ENCODE assay signal across 12 mouse cellular contexts in the genomic region with DNA sequence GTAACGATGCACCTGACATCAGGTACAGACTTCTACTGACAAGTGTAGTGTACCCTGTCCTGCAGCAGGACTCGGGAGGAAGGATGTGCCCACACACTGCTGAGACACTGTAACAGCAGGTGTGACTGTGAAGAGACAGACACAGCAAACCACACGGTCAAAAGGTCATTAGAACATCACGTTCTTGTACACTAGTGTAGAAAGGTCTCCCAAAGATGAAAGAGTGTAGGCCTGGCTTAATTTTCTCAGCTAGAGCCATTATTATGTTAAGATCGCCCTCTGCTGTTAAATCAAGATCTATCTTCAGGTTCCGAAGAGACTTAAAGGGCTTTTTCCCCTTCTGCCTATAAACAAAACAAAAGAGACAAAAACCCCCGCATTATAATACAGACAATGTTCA. TPM values are rescaled to one million over a fixed set of nuclear protein-coding genes. Genes with fewer than 3 reads are reported as not detected.
A peak's percentile ranks its signal among the peaks of the same experiment; 100 is the strongest.
DNase-seq lines count a peak whose midpoint lies in the region; ATAC-seq and TF ChIP-seq lines count a peak whose summit lies in the region.
"Had no signal": no experiment of that assay in that cellular context is flagged by ENCODE, and none has a peak within 500 bp of the region (broad histone marks: within the 10 kb centered on the region; RNA-seq: fewer than 3 reads in every experiment).

No protein-coding gene starts in this region.

- WGBS in heart, adult 2 months: 55% methylated on average over 7 of the region's 7 CpGs
- WGBS in lung, postnatal 0 days: 42% methylated on average over 7 of the region's 7 CpGs

- peaks cover 7% of the 10 kb centered on the region for H3K36me3 ChIP-seq in heart, adult 2 months (ENCODE audit: control insufficient read depth, insufficient read depth, low read length)
- no peaks in the 10 kb centered on the region for H3K36me3 ChIP-seq in lung, postnatal 0 days (ENCODE audit: insufficient read depth, low read length)
- peaks cover 7% of the 10 kb centered on the region for H3K36me3 ChIP-seq in splenic B cell, adult 2 months (ENCODE audit: control insufficient read depth, insufficient read depth, low read length, poor library complexity, severe bottlenecking)

- no peak overlapping the region for H3K9ac ChIP-seq in heart, adult 2 months (ENCODE audit: low read depth, low read length)
- H3K9ac ChIP-seq in lung, postnatal 0 days (replicated peaks; ENCODE audit: low read depth): no peak overlapping the region
- H3K9ac ChIP-seq: heart, embryonic 13.5 days had no signal

- no peak for TF ChIP-seq POLR2A in heart, adult 2 months (IDR thresholded peaks at IDR 0.05; ENCODE audit: insufficient read depth, low read depth, low read length)

- no peak overlapping the region for H3K27ac ChIP-seq in heart, adult 2 months
- no peak overlapping the region for H3K27ac ChIP-seq in lung, postnatal 0 days (ENCODE audit: low read length)

- DNase-seq in heart, adult 2 months: no peak
- DNase-seq in heart, postnatal 14 days: no peak
- peak; percentile 80 for DNase-seq in lung, postnatal 0 days (ENCODE audit: low spot score)
- no peak for DNase-seq in lung, postnatal 14 days
- peak; percentile 7 for DNase-seq in embryo, embryonic 11.5 days (ENCODE audit: low read depth, low spot score)
- DNase-seq in splenic B cell, adult 2 months (ENCODE audit: low read depth, low spot score): peak; percentile 34
- DNase-seq in natural killer cell, adult 2 months (ENCODE audit: low spot score in 2 of 2): no peak
- no peak for DNase-seq in heart, adult 11 months
- DNase-seq: cerebellum, adult 2 months; left cerebral cortex, postnatal 4 days had no signal

- H3K4me1 ChIP-seq in heart, adult 2 months (ENCODE audit: control insufficient read depth, insufficient read depth, low read length): no peaks in the 10 kb centered on the region
- no peaks in the 10 kb centered on the region for H3K4me1 ChIP-seq in lung, postnatal 0 days (ENCODE audit: insufficient read depth, low read depth, low read length)

- no peaks in the 10 kb centered on the region for H3K9me3 ChIP-seq in lung, postnatal 0 days (ENCODE audit: low read length)
- H3K9me3 ChIP-seq: G1E had no signal

- no peaks in the 10 kb centered on the region for H3K27me3 ChIP-seq in heart, adult 2 months (ENCODE audit: control insufficient read depth, insufficient read depth, low read length)
- H3K27me3 ChIP-seq in lung, postnatal 0 days (replicated peaks; ENCODE audit: insufficient read depth, low read length): no peaks in the 10 kb centered on the region
- H3K27me3 ChIP-seq in splenic B cell, adult 2 months (ENCODE audit: control insufficient read depth, insufficient read depth, low read length, poor library complexity, severe bottlenecking): no peaks in the 10 kb centered on the region; the same call in 1 of the 2 replicates
- H3K27me3 ChIP-seq: heart, embryonic 13.5 days had no signal

- no peak for TF ChIP-seq EP300 in heart, adult 2 months (IDR thresholded peaks at IDR 0.05; ENCODE audit: insufficient read depth, low read depth, low read length)
- TF ChIP-seq EP300 in lung, postnatal 0 days (IDR thresholded peaks at IDR 0.05): no peak

- TF ChIP-seq CTCF in heart, adult 2 months (IDR thresholded peaks at IDR 0.05): peak; percentile 52
- peak; percentile 64 for TF ChIP-seq CTCF in lung, postnatal 0 days (IDR thresholded peaks at IDR 0.05)

- intact Hi-C loops in heart, adult 2 months (cut with DNase I): loop anchor here (2.0 to 5.0 kb wide), 2 partner anchors 35 to 234 kb away; a partner anchor contains a TSS
- intact Hi-C loops in heart, postnatal 14 days (cut with DNase I): loop anchor here (2.0 kb wide), 1 partner anchor 234 kb away; no protein-coding TSS in a partner anchor

- H3K4me2 ChIP-seq in lung, postnatal 0 days (replicated peaks; ENCODE audit: low read depth, low read length): no peak overlapping the region
- H3K4me2 ChIP-seq: heart, embryonic 13.5 days had no signal

- H3K4me3 ChIP-seq in heart, adult 2 months: no peak overlapping the region
- H3K4me3 ChIP-seq in lung, postnatal 0 days (ENCODE audit: low read depth, low read length): no peak overlapping the region
- H3K4me3 ChIP-seq: heart, embryonic 13.5 days had no signal

- no peaks in the 10 kb centered on the region for H3K79me2 ChIP-seq in heart, adult 2 months (replicated peaks; ENCODE audit: control insufficient read depth, insufficient read depth, low read length)

- ATAC-seq in lung, postnatal 0 days: peak; percentile 30

RNA-seq across cellular contexts. Expression of a gene that starts 33.2 kb away (rescaled TPM):
- 10 to 100 TPM; 22.4 to 24.2 TPM for total RNA-seq in heart, adult 2 months (2021)
- 11.6 and 23.6 TPM in 2 replicates for polyA plus RNA-seq in heart, adult 2 months (2012; rRNA removed)
- total RNA-seq in heart, postnatal 14 days (2021): 10 to 100 TPM; 23.7 to 25.8 TPM
- polyA plus RNA-seq in lung, postnatal 0 days (2015; fragmentation: Nextera tagmentation; extraction: Ambion mirVana): 8.5 and 9.5 TPM in 2 replicates

RNA-seq across cellular contexts. Expression of a gene that starts 35.4 kb away (rescaled TPM):
- 1 to 10 TPM; 1.2 to 1.4 TPM for total RNA-seq in heart, adult 2 months (2021)
- polyA plus RNA-seq in heart, adult 2 months (2012; rRNA removed): 0.56 and 0.66 TPM in 2 replicates
- total RNA-seq in heart, postnatal 14 days (2021): 1 to 10 TPM; 1.1 to 1.8 TPM
- 14.7 and 14.8 TPM in 2 replicates for polyA plus RNA-seq in lung, postnatal 0 days (2015; fragmentation: Nextera tagmentation; extraction: Ambion mirVana)
- polyA plus RNA-seq: G1E had no signal

RNA-seq across cellular contexts. Expression of a gene that starts 40.9 kb away (rescaled TPM):
- not detected for total RNA-seq in heart, adult 2 months (2021)
- polyA plus RNA-seq in heart, adult 2 months (2012; rRNA removed): not detected in 2 replicates
- total RNA-seq in heart, postnatal 14 days (2021): not detected
- 0.16 and 0.18 TPM in 2 replicates for polyA plus RNA-seq in lung, postnatal 0 days (2015; fragmentation: Nextera tagmentation; extraction: Ambion mirVana)
- total RNA-seq: G1E; left cerebral cortex, postnatal 4 days had no signal
- polyA plus RNA-seq: cerebellum, adult 2 months; G1E; heart, embryonic 13.5 days had no signal

Comparison
In these comparisons a context has a peak if more than half of its experiments do, and no peak if none do; other contexts are left out.
1. DNase-seq: peak in lung, postnatal 0 days (single experiment), embryo, embryonic 11.5 days (single experiment) and splenic B cell, adult 2 months (single experiment); none in heart, adult 2 months (0 of 2), heart, postnatal 14 days (0 of 2), lung, postnatal 14 days (single experiment), natural killer cell, adult 2 months (0 of 2) and heart, adult 11 months (single experiment).